Mouse (Mus musculus) ES-E14 (cell line): Measurements from ENCODE around the gene Bhlhe40.

Experiments used
- CHD2 ChIP-seq: IDR thresholded peaks from 2 replicates; pipeline ENCODE4 v1.6.1; 2014; ENCODE audit warnings: mild to moderate bottlenecking, low read depth, low read length, inconsistent platforms
- HCFC1 ChIP-seq: IDR thresholded peaks from 2 replicates; pipeline ENCODE4 v1.6.1; 2012; ENCODE audit warnings: low read length, inconsistent platforms, borderline replicate concordance; ENCODE audit not compliant: insufficient read depth
- MAFK ChIP-seq: IDR thresholded peaks from 2 replicates; pipeline ENCODE4 v1.6.1; 2014; ENCODE audit warnings: mild to moderate bottlenecking, low read depth, low read length, inconsistent platforms; ENCODE audit not compliant: insufficient read depth
- ZC3H11A ChIP-seq: IDR thresholded peaks from 2 replicates; pipeline ENCODE4 v1.6.1; 2012; ENCODE audit warnings: low read depth, mild to moderate bottlenecking, inconsistent platforms, low read length, borderline replicate concordance

DNA sequence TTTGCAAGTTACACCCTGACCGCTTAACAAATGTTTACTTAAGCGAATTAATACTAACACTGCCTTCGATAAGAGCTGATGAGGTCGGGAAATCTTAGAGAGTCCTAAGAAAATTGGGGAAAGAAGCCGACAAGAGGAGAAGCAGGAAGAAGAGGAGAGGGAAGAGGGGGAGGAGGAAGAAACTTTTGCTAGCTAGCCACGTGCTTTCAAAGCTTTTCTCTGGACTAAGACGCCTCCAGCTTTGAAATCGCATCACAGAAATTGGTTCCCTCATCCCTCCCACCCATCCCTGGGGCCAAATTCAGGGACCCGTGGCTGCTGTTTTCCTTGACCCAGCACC, 48.7 kb downstream of the Bhlhe40 start:
- TF ChIP-seq HCFC1: no peak; the same call in 1 of the 2 replicates
- no peak for TF ChIP-seq MAFK
- TF ChIP-seq CHD2: no peak
- no peak for TF ChIP-seq ZC3H11A
